Mouse (Mus musculus) brain, embryonic 14.5 days (tissue): ENCODE results near the gene Rnf8.

Experiments
- CTCF ChIP-seq: fragments of 200-500 bp; IDR thresholded peaks from 2 replicates; pipeline ENCODE4 v1.5.1; 2012; ENCODE audit warnings: inconsistent platforms, mild to moderate bottlenecking, moderate library complexity, borderline replicate concordance; ENCODE audit not compliant: insufficient read depth, insufficient read length; ENCODE audit errors: extremely low read depth
- POLR2A ChIP-seq: fragments of 200-500 bp; IDR thresholded peaks from 2 replicates; pipeline ENCODE4 v1.6.1; 2012; ENCODE audit warnings: mild to moderate bottlenecking, inconsistent platforms, borderline replicate concordance; ENCODE audit not compliant: poor library complexity, insufficient read depth, insufficient read length, severe bottlenecking; ENCODE audit errors: extremely low read depth

GRCm38 (mm10) chr17:29595891-29596770 lies 18.5 kb upstream of the Rnf8 start:
- TF ChIP-seq POLR2A (no peak), CTCF (no peak)
